Mouse (Mus musculus) ovary, postnatal 36 days (tissue): ENCODE measurements around the gene Efcab1.

ENCODE experiments used
- DNase-seq: peaks from one replicate; pipeline ENCODE4 v3.0.0; 2022; ENCODE audit warnings: low spot score, mixed read lengths

The Efcab1 gene

GRCm38 (mm10) chr16:15014724-15015123 is 108.3 kb downstream of the Efcab1 start:
- DNase-seq = no peak
